Mouse (Mus musculus) small intestine, adult 2 months (tissue): Measurements from ENCODE around the gene Gsk3b. TPM values are rescaled to one million over a fixed set of nuclear protein-coding genes. Genes with fewer than 3 reads are reported as not detected.

ENCODE experiments used
- H3K27ac ChIP-seq: fragments of 200-500 bp; 2 replicates; pipeline ENCODE4 v1.5.1; 2012; ENCODE audit warnings: low read depth, low read length, control low read depth, inconsistent platforms; ENCODE audit not compliant: insufficient read depth
- H3K27me3 ChIP-seq: fragments of 200-500 bp; 2 replicates; pipeline ENCODE4 v1.6.1; 2012; ENCODE audit warnings: mild to moderate bottlenecking, moderate library complexity, low read length, inconsistent platforms; ENCODE audit not compliant: control insufficient read depth, insufficient read depth
- H3K36me3 ChIP-seq: fragments of 200-500 bp; 2 replicates; pipeline ENCODE4 v1.6.1; 2012; ENCODE audit warnings: mild to moderate bottlenecking, low read length, control low read depth, inconsistent platforms; ENCODE audit not compliant: control insufficient read depth, insufficient read depth
- H3K4me1 ChIP-seq: fragments of 200-500 bp; 2 replicates; pipeline ENCODE4 v1.6.1; 2012; ENCODE audit warnings: low read length, inconsistent platforms, mixed read lengths; ENCODE audit not compliant: control insufficient read depth, insufficient read depth, insufficient read length
- H3K4me3 ChIP-seq: fragments of 200-500 bp; 2 replicates; pipeline ENCODE4 v1.5.1; 2012; ENCODE audit warnings: low read depth, mild to moderate bottlenecking, control low read depth, inconsistent platforms, low read length, moderate library complexity
- CTCF ChIP-seq: fragments of 200-500 bp; IDR thresholded peaks from 2 replicates; pipeline ENCODE4 v1.5.1; 2012; ENCODE audit warnings: low read depth, mild to moderate bottlenecking, control low read depth, inconsistent platforms, low read length, moderate library complexity, mixed read lengths; ENCODE audit not compliant: insufficient replicate concordance, insufficient read length; ENCODE audit errors: extremely low read depth
- POLR2A ChIP-seq: fragments of 200-500 bp; IDR thresholded peaks from 2 replicates; pipeline ENCODE4 v1.6.1; 2012; ENCODE audit warnings: low read depth, mild to moderate bottlenecking, control low read depth, inconsistent platforms, low read length, moderate library complexity
- WGBS: fragments of 180-500 bp; shearing (Covaris S2); methylation state at CpG from one replicate; pipeline ENCODE4 v1.1.7; 2018; 5-methylcytosine and 5-hydroxymethylcytosine counted together
- polyA plus RNA-seq: library from polyadenylated mRNA; depleted of rRNA; stranded (reverse); fragments of >200 nt; gene quantifications from 2 replicates; pipeline ENCODE4 v1.2.3, GENCODE M21; 2012

Gsk3b gene
- polyA plus RNA-seq, 1 experiment = 18.7 TPM

DNA sequence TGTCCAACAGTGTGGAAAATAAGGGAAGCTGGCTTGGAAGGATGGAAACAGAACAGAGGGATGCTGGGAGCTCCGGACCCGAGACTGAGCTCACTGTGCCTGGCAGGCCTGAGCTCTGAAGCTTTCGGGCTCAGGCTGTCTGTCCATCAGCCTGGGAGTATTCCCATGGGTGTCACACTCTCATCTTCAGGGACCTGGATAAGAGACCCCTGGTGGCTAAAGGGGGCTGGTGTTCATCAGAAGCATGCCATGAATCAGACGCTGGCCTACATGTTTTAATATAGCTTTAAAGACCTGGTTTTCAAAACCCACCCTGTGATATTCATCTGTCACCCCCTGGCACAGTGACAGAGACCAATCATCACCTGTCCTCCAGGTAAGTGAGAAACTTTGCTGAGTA, 166.3 kb downstream of the Gsk3b start:
- WGBS = 90% methylated on average over 4 of the region's 4 CpGs
- TF ChIP-seq CTCF (no peak), POLR2A (no peak)
- Histone ChIP-seq H3K4me1 (no peaks in the 10 kb centered on the region), H3K4me3 (no peak overlapping the region), H3K27ac (no peak overlapping the region), H3K36me3 (peaks cover 53% of the 10 kb centered on the region), H3K27me3 (no peaks in the 10 kb centered on the region)

DNA sequence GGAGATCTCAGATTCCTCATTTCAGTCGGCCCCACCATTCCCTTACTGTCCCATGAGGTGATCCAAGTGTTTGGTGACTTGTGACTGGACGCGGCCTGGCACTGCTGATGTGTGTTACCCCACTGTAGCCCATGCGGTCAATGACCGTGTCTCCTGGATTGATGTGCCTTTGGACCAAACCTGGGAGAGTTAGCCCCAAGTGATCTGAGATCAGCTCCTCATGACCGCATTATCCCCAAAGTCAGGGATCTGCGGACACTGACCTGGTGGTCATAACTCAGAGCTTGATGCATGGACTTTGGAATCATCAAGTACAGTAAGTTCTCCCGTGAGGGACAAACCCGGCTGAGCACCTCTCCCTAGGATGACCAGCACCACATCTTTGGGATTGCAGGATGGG, 167.1 kb downstream of the Gsk3b start:
- H3K27ac ChIP-seq = no peak overlapping the region
- H3K4me1 ChIP-seq = no peaks in the 10 kb centered on the region
- WGBS = 82% methylated on average over 9 of the region's 9 CpGs
- H3K36me3 ChIP-seq = peaks cover 55% of the 10 kb centered on the region
- no peak overlapping the region for H3K4me3 ChIP-seq
- TF ChIP-seq POLR2A (no peak), CTCF (no peak)
- H3K27me3 ChIP-seq = no peaks in the 10 kb centered on the region

GRCm38 (mm10) chr16:38271601-38272000, 182.8 kb downstream of the Gsk3b start:
- H3K4me1 ChIP-seq = peaks cover 13% of the 10 kb centered on the region; the same call in 1 of the 2 replicates
- peaks cover 3% of the 10 kb centered on the region; the same call in 1 of the 2 replicates for H3K36me3 ChIP-seq
- H3K27me3 ChIP-seq = no peaks in the 10 kb centered on the region
- H3K27ac ChIP-seq = no peak overlapping the region
- WGBS = 35% methylated on average over 3 of the region's 3 CpGs
- no peak overlapping the region for H3K4me3 ChIP-seq
- no peak for TF ChIP-seq CTCF
- no peak for TF ChIP-seq POLR2A

DNA sequence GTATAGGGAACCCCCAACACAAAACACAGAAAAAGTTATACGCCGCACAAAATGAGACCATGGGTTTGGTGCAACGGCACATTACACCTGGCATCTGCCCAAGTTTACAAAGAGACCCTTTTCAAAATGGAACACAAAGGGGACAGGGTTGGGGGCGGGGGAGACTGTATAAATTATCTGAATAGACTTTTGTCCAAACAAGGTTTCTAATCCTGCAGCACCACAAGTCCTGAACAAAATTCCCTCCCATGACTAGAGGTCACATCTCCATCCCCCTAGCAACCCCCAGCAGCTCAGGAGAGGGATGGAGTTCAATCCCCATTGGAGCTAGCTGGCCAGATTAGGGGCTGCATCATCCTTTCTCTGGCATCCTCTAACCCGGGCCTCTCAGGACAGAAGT, 183.7 kb downstream of the Gsk3b start:
- H3K27ac ChIP-seq = no peak overlapping the region
- H3K4me1 ChIP-seq = peaks cover 14% of the 10 kb centered on the region
- H3K4me3 ChIP-seq = no peak overlapping the region
- WGBS = 73% methylated on average over 5 of the region's 5 CpGs
- peaks cover 2% of the 10 kb centered on the region for H3K36me3 ChIP-seq
- TF ChIP-seq CTCF (no peak), POLR2A (no peak)
- H3K27me3 ChIP-seq = no peaks in the 10 kb centered on the region

DNA sequence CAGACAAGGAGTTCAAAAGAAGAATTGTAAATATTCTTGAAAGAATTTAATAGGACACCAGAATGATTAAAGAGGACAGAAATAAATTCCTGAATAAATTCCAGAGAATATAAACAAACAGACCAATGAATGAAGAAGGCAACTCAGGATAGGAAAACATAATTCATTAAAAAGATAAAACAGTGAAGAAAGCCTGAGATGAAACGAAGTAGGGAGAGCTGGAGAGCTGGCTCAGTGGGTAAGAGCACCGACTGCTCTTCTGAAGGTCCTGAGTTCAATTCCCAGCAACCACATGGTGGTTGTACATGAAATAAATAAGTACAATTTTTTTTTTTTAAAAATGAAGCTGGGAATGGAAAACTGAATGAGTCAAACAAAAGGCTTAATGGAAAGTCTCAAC, 185.9 kb downstream of the Gsk3b start:
- TF ChIP-seq CTCF = no peak
- no peak for TF ChIP-seq POLR2A
- Histone ChIP-seq H3K27me3 (no peaks in the 10 kb centered on the region), H3K4me1 (peaks cover 19% of the 10 kb centered on the region), H3K36me3 (peaks cover 4% of the 10 kb centered on the region), H3K27ac (no peak overlapping the region), H3K4me3 (no peak overlapping the region)
- 75% methylated on average over 2 of the region's 2 CpGs for WGBS

DNA sequence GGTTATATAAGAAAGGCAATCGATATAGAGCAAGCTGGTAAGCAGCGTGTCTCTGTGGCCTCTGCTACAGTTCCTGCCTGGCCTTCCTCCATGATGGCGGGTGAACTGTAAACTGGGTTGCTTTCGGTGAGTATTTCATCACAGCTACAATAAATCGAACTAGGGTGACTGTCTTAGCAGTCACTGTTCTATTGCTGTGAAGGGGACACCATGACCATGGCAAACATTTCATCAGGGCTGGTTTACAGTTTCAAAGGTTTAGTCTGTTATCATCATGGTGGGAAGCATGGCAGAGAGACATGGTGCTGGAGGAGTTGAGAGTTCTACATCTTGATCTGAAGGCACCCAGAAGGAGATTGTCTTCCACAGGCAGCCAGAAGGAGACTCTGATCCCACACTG, 191.0 kb downstream of the Gsk3b start:
- Histone ChIP-seq H3K4me3 (no peak overlapping the region), H3K27ac (peak overlapping the region; percentile 23; the same call in 1 of the 2 replicates), H3K27me3 (no peaks in the 10 kb centered on the region), H3K36me3 (peaks cover 8% of the 10 kb centered on the region), H3K4me1 (peaks cover 28% of the 10 kb centered on the region)
- TF ChIP-seq CTCF (no peak), POLR2A (no peak)
- WGBS = 75% methylated on average over 5 of the region's 5 CpGs

DNA sequence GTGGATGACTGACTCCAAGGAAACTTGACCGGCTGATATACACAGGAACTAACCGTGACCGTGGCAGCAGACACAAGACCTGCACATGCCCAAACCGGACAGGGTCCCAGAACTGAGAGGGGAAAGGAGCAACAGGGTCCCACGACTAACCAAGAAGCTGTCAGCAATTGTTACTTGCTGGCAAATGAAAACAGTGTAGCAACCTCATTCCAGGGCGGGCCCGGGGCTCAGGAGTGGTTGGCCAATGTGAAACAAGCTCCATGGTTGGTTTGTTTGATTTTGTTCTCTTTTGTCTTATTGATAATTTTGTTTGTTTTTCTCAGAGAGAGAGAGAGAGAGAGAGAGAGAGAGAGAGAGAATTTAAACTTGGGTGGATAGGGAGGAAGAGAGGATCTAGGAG, 192.2 kb downstream of the Gsk3b start:
- WGBS = 65% methylated on average over 7 of the region's 7 CpGs
- Histone ChIP-seq H3K4me1 (peaks cover 28% of the 10 kb centered on the region), H3K36me3 (peaks cover 13% of the 10 kb centered on the region), H3K27me3 (no peaks in the 10 kb centered on the region), H3K27ac (peak overlapping the region; percentile 9; the same call in 1 of the 2 replicates), H3K4me3 (no peak overlapping the region)
- no peak for TF ChIP-seq CTCF
- TF ChIP-seq POLR2A = no peak
